Mouse (Mus musculus) neural tube, embryonic 14.5 days (tissue): Measurements from ENCODE around the gene Snx32. TPM values are rescaled to one million over a fixed set of nuclear protein-coding genes. Genes with fewer than 3 reads are reported as not detected.
A peak's percentile ranks its signal among the peaks of the same experiment; 100 is the strongest.

Source experiments
- ATAC-seq: fragments of 200-750 bp; cut with Nextera tagmentation; 2 replicates; pipeline ENCODE4 v1.8.0; 2017; ENCODE audit warnings: low read depth, mild to moderate bottlenecking, moderate TSS enrichment, moderate library complexity
- H3K27ac ChIP-seq: fragments of 300-500 bp; sonication (generic); 2 replicates; pipeline ENCODE4 v1.5.1; 2014; ENCODE audit warnings: low read depth, mild to moderate bottlenecking, control low read depth, low read length, moderate library complexity, mixed read lengths
- H3K27me3 ChIP-seq: fragments of 300-500 bp; sonication (generic); 2 replicates; pipeline ENCODE4 v1.6.1; 2014; ENCODE audit warnings: low read length; ENCODE audit not compliant: control insufficient read depth, insufficient read depth
- H3K36me3 ChIP-seq: fragments of 300-500 bp; sonication (generic); 2 replicates; pipeline ENCODE4 v1.6.1; 2014; ENCODE audit warnings: low read length, mixed read lengths; ENCODE audit not compliant: control insufficient read depth, insufficient read depth
- H3K4me1 ChIP-seq: fragments of 300-500 bp; sonication (generic); 2 replicates; pipeline ENCODE4 v1.6.1; 2014; ENCODE audit warnings: low read length; ENCODE audit not compliant: control insufficient read depth, insufficient read depth
- H3K4me2 ChIP-seq: fragments of 300-500 bp; sonication (generic); 2 replicates; pipeline ENCODE4 v1.6.1; 2014; ENCODE audit warnings: mild to moderate bottlenecking, low read depth, low read length, control low read depth
- H3K4me3 ChIP-seq: fragments of 300-500 bp; sonication (generic); 2 replicates; pipeline ENCODE4 v1.5.1; 2014; ENCODE audit warnings: low read depth, low read length, control low read depth, mixed read lengths
- H3K9ac ChIP-seq: fragments of 300-500 bp; sonication (generic); replicated peaks from 2 replicates; pipeline ENCODE4 v1.6.1; 2014; ENCODE audit warnings: low read depth, mild to moderate bottlenecking, control low read depth, low read length, mixed read lengths
- H3K9me3 ChIP-seq: fragments of 300-500 bp; sonication (generic); 2 replicates; pipeline ENCODE4 v1.6.1; 2016; ENCODE audit warnings: low read length; ENCODE audit not compliant: control insufficient read depth
- WGBS: fragments of 180-500 bp; shearing (Covaris S2); extraction: QIAGEN DNeasy Blood & Tissue Kit; methylation state at CpG from one replicate; pipeline ENCODE4 v1.1.7; 2014; 5-methylcytosine and 5-hydroxymethylcytosine counted together
- polyA plus RNA-seq: library from polyadenylated mRNA; unstranded; fragments of >200 nt; fragmentation: Nextera tagmentation; extraction: Ambion mirVana; gene quantifications from 2 replicates; pipeline ENCODE4 v1.2.1, GENCODE M21; 2014

Gene Snx32
- polyA plus RNA-seq, 1 experiment from 2014 or later = 107 TPM

DNA sequence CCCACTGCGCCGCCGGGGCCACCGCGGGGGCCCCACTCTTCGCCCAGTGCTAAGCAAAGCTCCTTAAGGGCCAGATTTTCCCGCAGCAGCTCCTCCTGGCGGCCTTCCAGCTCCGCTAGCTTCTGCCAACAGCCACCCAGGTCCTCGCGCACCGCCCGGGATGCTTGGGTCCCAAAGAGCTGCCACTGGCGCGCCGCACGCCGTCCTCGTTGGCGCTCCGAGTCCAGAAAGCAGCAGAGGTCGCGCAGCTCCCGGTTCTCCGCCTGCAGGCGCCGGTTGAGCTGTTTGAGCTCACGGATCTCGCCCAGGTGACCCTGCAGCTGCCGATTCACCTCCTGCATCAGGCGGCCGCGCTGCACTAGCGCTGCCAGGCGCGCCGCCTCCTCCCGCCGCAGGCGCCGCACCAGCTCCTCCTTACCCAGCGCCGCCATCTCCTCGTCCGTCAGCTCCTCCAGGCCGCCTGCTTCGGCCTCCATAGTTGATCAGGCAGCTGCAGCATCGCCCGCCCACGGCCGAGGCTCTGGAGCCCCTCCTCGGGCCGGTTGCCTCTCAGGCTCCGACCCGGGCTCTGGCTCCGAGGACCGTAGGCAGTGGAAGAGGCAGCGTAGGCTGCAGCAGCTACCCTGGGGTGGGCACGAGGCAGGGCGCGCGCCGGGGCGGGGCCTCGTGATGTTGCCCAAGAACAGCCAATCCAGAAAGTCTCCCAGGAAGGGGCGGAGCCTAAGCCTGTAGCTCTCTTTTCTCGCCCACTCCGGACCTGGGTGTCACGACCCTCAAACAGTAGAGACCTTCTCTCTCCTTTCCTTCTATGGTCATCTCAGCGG, 53.2 kb downstream of the Snx32 start:
- Histone ChIP-seq H3K27ac (peak overlapping the region; percentile 91), H3K9ac (peak overlapping the region; percentile 90), H3K9me3 (no peaks in the 10 kb centered on the region), H3K4me1 (peaks cover 32% of the 10 kb centered on the region), H3K36me3 (no peaks in the 10 kb centered on the region), H3K4me2 (peak overlapping the region; percentile 97), H3K27me3 (no peaks in the 10 kb centered on the region; the same call in 1 of the 2 replicates), H3K4me3 (peak overlapping the region; percentile 84)
- peak; percentile 92 for ATAC-seq
- WGBS = under 1% methylated on average over 70 of the region's 70 CpGs

DNA sequence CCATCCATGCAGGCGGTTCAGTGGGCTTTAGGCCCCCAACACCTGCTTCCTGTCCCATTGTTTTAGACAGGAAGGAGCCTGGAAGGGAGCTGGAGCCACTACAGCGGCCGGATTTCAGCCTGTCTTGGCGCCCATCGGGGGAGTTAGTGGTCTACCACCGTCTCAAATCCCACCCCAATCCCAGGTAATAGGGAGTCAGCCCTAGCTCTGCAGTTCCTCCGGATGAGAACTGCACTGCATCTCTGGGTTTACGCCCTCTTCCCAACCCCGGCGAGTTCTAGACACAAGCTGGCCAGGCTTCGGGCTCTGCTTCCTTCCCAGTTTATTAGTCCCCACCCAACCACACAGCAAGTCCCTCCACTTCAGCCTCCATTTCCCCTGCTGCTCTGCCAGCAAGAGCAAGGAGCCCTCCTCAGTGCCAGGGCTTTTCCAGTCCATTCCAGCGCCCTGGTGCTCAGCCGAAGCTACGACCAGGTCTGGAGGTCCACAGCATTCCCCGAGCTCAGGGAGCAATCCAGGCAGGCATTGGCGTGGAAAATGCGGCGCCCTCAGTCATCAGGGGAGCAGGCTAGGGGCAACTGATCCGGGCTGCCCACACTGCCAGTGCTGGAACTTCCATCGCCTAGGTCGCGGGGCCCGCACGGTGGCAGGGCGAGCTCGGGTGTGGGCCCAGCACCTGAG, 54.0 kb downstream of the Snx32 start:
- Histone ChIP-seq H3K27ac (peak overlapping the region; percentile 91), H3K9me3 (no peaks in the 10 kb centered on the region), H3K4me3 (peak overlapping the region; percentile 84), H3K9ac (peak overlapping the region; percentile 90), H3K4me1 (peaks cover 31% of the 10 kb centered on the region), H3K36me3 (no peaks in the 10 kb centered on the region), H3K4me2 (peak overlapping the region; percentile 97), H3K27me3 (no peaks in the 10 kb centered on the region; the same call in 1 of the 2 replicates)
- WGBS = 3% methylated on average over 26 of the region's 26 CpGs
- ATAC-seq = no peak

DNA sequence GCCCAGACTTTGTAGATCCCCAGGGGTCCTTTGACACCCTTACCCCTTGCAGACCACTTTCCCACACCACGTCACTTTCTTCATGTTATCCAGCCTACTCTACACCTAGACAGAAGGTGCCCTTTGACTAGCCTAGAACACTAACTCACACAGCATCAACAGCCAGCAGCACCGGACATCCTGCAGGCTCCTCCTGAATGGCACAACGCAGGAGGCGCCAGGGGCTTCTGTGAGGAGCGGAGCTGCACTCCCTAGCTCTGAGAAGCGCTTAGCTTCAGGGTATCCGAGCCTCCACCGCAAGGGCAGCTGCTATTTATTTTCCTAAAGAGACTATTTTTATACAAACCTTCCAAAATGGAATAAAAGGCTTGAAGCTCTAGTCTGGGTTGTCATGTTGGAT, 54.8 kb downstream of the Snx32 start:
- no peak overlapping the region for H3K9ac ChIP-seq
- peak overlapping the region; percentile 84 for H3K4me3 ChIP-seq
- peak overlapping the region; percentile 97 for H3K4me2 ChIP-seq
- H3K27ac ChIP-seq = no peak overlapping the region
- H3K27me3 ChIP-seq = 0 out of 2 replicates have a peak, but pooled peaks cover 2% of the 10 kb centered on the region
- WGBS = 64% methylated on average over 8 of the region's 8 CpGs
- no peaks in the 10 kb centered on the region for H3K9me3 ChIP-seq
- H3K4me1 ChIP-seq = peaks cover 25% of the 10 kb centered on the region
- H3K36me3 ChIP-seq = no peaks in the 10 kb centered on the region
- no peak for ATAC-seq

DNA sequence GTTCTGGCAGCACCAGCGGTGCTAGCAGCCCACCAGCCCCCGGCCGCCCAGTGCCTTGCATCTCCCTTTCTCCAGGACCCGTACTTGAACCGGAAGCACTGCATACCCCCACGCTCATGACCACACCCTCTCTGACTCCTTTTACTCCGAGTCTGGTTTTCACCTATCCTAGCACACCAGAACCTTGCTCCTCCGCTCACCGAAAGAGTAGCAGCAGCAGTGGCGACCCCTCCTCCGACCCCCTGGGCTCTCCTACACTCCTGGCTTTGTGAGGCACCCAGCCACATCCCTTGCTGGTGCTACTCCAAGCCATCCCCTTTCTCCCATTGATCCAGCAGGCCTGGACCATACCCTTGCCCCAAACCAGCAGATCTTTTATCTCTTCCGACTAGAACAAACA, 55.3 kb downstream of the Snx32 start:
- Histone ChIP-seq H3K27ac (no peak overlapping the region), H3K9ac (no peak overlapping the region), H3K36me3 (no peaks in the 10 kb centered on the region), H3K4me2 (peak overlapping the region; percentile 97; the same call in 1 of the 2 replicates), H3K27me3 (peaks cover 3% of the 10 kb centered on the region; the same call in 1 of the 2 replicates), H3K4me1 (peaks cover 24% of the 10 kb centered on the region), H3K4me3 (no peak overlapping the region), H3K9me3 (no peaks in the 10 kb centered on the region)
- no peak for ATAC-seq
- WGBS = 81% methylated on average over 12 of the region's 12 CpGs

DNA sequence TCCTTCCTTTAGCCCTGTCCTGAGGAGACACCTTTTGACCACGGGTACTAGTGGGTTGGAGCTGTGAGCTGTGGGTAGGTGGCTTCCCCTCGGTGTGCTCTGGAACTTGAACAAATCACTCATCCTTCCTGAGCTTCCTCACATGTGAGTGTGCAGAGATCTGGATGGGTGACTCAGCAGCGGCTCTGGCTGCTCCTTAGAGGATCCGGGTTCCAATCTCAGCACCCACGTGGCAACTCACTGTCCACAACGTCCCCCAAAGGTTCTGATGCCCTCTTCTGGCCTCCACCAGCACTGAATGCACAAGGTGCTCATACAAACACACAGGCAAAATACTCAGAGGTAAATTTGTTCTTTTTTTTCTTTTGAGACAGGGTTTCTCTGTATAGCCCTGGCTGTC, 58.6 kb downstream of the Snx32 start:
- H3K4me1 ChIP-seq = peaks cover 26% of the 10 kb centered on the region
- H3K27ac ChIP-seq = no peak overlapping the region
- no peaks in the 10 kb centered on the region for H3K9me3 ChIP-seq
- no peak overlapping the region for H3K4me3 ChIP-seq
- 73% methylated on average over 6 of the region's 6 CpGs for WGBS
- peaks cover 36% of the 10 kb centered on the region for H3K27me3 ChIP-seq
- no peak overlapping the region for H3K9ac ChIP-seq
- H3K36me3 ChIP-seq = no peaks in the 10 kb centered on the region
- no peak for ATAC-seq
- H3K4me2 ChIP-seq = no peak overlapping the region

DNA sequence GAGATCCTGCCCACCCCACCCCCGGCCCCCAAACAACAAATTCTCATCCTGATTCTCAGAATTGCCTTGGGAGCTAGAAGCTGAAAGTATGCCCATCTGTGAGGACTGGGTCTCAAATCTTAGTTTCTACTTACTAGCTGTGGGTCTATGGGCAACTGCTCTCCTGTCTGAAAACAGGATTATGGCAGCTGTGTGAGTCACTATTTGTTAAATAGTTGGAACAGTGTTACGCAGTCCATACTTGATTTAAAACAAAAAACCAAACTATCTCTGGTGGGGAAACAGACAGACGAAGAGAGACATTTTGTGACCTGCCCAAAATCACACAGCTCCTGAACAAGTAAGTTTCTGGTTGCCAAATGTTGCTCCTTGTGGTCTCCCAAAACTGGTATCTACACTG, 60.7 kb downstream of the Snx32 start:
- peaks cover 41% of the 10 kb centered on the region for H3K27me3 ChIP-seq

DNA sequence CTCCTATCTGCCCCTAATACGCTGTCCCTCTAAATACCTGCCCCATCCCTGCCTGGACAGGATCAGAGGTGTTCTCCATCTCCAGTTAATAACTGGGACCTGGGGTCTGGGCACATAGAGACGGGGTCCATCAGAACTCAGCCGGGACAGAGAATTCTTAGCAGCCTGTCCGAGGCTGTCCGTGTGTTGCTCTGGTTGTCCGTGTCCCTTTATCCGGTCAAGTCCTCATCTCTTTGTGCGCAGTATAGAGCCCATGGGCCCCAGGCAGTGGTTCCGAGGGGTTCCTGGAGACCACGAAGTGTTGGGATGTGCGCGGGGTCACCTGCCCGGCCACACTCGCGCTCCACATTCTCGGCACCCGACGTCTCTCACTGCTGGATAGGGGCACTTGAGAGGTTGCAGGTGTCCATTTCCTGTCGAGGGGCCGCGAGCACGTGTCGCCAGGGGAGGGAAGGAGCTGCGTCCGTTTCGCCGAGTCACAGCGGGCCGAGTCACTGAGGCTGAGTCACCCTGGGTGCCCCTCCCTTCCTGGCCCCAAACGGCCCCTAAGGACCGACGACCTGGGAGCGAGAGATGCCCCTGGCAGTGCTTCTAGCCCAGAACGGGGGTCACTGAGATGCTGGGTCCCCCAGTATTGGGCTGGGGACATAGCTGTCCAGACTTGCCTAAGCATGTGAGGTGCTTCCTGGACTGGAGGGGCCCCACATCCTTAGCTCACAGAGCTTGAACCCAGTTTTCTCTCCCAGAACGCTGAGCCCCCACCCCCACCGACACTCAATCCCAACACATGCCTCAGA, 61.8 kb downstream of the Snx32 start:
- H3K4me1 ChIP-seq = peaks cover 10% of the 10 kb centered on the region; the same call in 1 of the 2 replicates
- ATAC-seq = no peak
- H3K36me3 ChIP-seq = no peaks in the 10 kb centered on the region
- WGBS = 7% methylated on average over 36 of the region's 36 CpGs
- H3K4me2 ChIP-seq = peak overlapping the region; percentile 95
- no peak overlapping the region for H3K27ac ChIP-seq
- peak overlapping the region; percentile 45 for H3K4me3 ChIP-seq
- H3K9me3 ChIP-seq = no peaks in the 10 kb centered on the region
- H3K27me3 ChIP-seq = peaks cover 41% of the 10 kb centered on the region
- H3K9ac ChIP-seq = no peak overlapping the region

More for the DNA sequence above, 60.7 kb downstream of the Snx32 start:
- H3K9me3 ChIP-seq = no peaks in the 10 kb centered on the region
- H3K36me3 ChIP-seq = no peaks in the 10 kb centered on the region
- H3K27ac ChIP-seq = no peak overlapping the region
- no peak overlapping the region for H3K9ac ChIP-seq
- H3K4me3 ChIP-seq = no peak overlapping the region
- no peak for ATAC-seq
- H3K4me1 ChIP-seq = peaks cover 10% of the 10 kb centered on the region; the same call in 1 of the 2 replicates
- no peak overlapping the region for H3K4me2 ChIP-seq
- 85% methylated on average over 3 of the region's 3 CpGs for WGBS

DNA sequence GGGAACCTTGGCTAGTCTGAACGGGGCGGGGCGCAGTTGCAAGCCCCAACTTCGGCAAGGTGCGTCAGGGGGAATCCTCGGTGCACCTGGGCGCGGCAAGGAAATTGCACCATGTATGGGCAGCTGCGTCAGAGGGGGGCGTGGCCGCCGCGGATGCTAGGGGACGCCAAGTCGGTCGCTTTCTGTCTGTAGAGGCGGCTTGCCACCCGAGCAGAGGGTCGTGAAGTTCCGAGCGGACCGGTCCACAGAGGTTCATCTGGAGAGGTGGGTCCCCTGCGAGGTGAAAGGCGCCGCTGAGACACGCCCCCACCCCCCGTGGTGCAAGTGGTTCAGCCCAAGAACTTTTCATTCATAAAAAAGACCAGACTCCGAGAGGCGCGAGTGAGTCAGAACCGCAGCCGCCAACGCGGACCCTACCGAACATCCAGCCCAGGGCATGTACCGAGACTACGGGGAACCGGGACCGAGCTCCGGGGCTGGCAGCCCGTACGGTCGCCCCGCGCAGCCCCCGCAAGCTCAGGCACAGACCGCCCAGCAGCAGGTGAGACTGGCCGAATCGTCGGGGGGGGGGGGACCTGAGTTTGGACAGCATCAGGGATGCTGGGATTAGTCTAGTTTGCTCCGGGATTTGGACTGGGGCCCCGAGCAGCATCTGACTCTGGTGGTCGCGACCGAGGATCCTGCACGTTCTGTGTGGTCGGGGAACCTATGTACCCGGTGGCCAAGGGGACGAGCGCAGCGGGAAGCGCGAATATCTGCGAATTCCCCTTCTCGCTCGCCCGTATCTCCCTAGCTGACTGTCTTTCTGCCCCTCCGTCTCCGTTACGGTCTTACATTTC, 62.6 kb downstream of the Snx32 start, which contains the start of gene Fosl1:
TSS of gene Fosl1 (plus strand) at position 33 of the 839 bp plus-strand sequence.
- Histone ChIP-seq H3K4me2 (peak within 1 kb of the TSS; percentile 95), H3K9ac (peak within 1 kb of the TSS; percentile 47), H3K27ac (no peak within 1 kb of the TSS), H3K27me3 (peaks cover 41% of the 10 kb centered on the region), H3K4me1 (peaks cover 10% of the 10 kb centered on the region; the same call in 1 of the 2 replicates), H3K9me3 (no peaks in the 10 kb centered on the region), H3K4me3 (peak within 1 kb of the TSS; percentile 45), H3K36me3 (no peaks in the 10 kb centered on the region)
- WGBS = 1% methylated on average over 70 of the region's 70 CpGs
- ATAC-seq = peak; percentile 75; the same call in 1 of the 2 replicates
